Mouse (Mus musculus): ENCODE measurements around the gene Dapp1.
A peak's percentile ranks its signal among the peaks of the same experiment; 100 is the strongest.

DNA sequence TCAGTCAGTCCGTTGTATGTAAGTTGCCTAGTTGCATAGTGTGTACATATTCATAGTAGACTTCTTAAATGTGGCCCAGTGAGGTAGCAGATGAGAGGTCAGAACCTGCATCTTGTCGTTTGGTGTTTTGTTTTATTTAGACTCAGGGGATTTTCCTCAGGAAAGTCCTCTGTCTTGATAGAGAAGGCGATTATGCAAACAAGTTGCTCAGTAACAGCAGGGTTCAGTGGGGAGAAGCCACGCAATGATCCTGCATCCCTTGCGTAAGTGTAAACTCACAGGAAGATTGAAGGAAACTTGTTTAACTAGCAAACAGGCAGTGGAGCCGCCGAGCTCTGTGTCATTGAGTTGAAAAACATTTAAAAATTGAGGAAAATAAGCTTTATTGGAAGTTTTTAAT is 93.4 kb downstream of the Dapp1 start:
- TF ChIP-seq CTCF (conservative IDR thresholded peaks at IDR 0.05 in 1 of 2, IDR thresholded peaks at IDR 0.05 in 1 of 2; ENCODE audit: low read depth in 2 of 2, low read length in 2 of 2) (no peak), POLR2A (IDR thresholded peaks at IDR 0.05; ENCODE audit: low read depth, low read length) (no peak), MEF2A (IDR thresholded peaks at IDR 0.05; ENCODE audit: borderline replicate concordance, low read depth, low read length) (peak; percentile 69; the same call in 1 of the 2 replicates), ZKSCAN1 (IDR thresholded peaks at IDR 0.05; ENCODE audit: borderline replicate concordance, low read depth, low read length) (no peak), ELF1 (IDR thresholded peaks at IDR 0.05; ENCODE audit: low read depth, low read length) (no peak), JUND (conservative IDR thresholded peaks at IDR 0.05; ENCODE audit: low read depth, low read length) (no peak), EP300 (IDR thresholded peaks at IDR 0.05; ENCODE audit: low read length) (peak; percentile 58; the same call in 1 of the 2 replicates), ZNF384 (IDR thresholded peaks at IDR 0.05; ENCODE audit: low read depth, low read length) (no peak)

Data from CH12.LX (cell line).